Mouse (Mus musculus) neural tube, embryonic 11.5 days (tissue): ENCODE results near the gene Nfia. TPM values are rescaled to one million over a fixed set of nuclear protein-coding genes. Genes with fewer than 3 reads are reported as not detected.

Source experiments
- ATAC-seq: fragments of 200-750 bp; cut with Nextera tagmentation; 2 replicates; pipeline ENCODE4 v1.8.0; 2017; ENCODE audit warnings: moderate number of reproducible peaks, mild to moderate bottlenecking, moderate TSS enrichment, moderate library complexity; ENCODE audit not compliant: insufficient read depth, low FRiP score, low TSS enrichment
- DNase-seq: peaks from one replicate; pipeline ENCODE4 v3.0.0-alpha.2; 2015; ENCODE audit warnings: low spot score
- H3K27ac ChIP-seq: fragments of 300-500 bp; sonication (generic); 2 replicates; pipeline ENCODE4 v1.5.1; 2014; ENCODE audit warnings: low read depth, mild to moderate bottlenecking, low read length
- H3K27me3 ChIP-seq: fragments of 300-500 bp; sonication (generic); 2 replicates; pipeline ENCODE4 v1.6.1; 2014; ENCODE audit warnings: mild to moderate bottlenecking, low read length, mixed read lengths; ENCODE audit not compliant: control insufficient read depth, insufficient read depth
- H3K36me3 ChIP-seq: fragments of 300-500 bp; sonication (generic); 2 replicates; pipeline ENCODE4 v1.6.1; 2014; ENCODE audit warnings: mild to moderate bottlenecking, low read length, moderate library complexity, mixed read lengths; ENCODE audit not compliant: control insufficient read depth, insufficient read depth
- H3K4me1 ChIP-seq: fragments of 300-500 bp; sonication (generic); 2 replicates; pipeline ENCODE4 v1.6.1; 2014; ENCODE audit warnings: low read length, mixed read lengths; ENCODE audit not compliant: control insufficient read depth, insufficient read depth
- H3K4me2 ChIP-seq: fragments of 300-500 bp; sonication (generic); 2 replicates; pipeline ENCODE4 v1.6.1; 2014; ENCODE audit warnings: low read depth, mild to moderate bottlenecking, moderate library complexity
- H3K4me3 ChIP-seq: fragments of 300-500 bp; sonication (generic); 2 replicates; pipeline ENCODE4 v1.5.1; 2014; ENCODE audit warnings: low read depth, low read length
- H3K9ac ChIP-seq: fragments of 300-500 bp; sonication (generic); 2 replicates; pipeline ENCODE4 v1.6.1; 2014; ENCODE audit warnings: mild to moderate bottlenecking, low read length
- H3K9me3 ChIP-seq: fragments of 300-500 bp; sonication (generic); 2 replicates; pipeline ENCODE4 v1.6.1; 2016; ENCODE audit warnings: low read length; ENCODE audit not compliant: control insufficient read depth
- WGBS: fragments of 180-500 bp; shearing (Covaris S2); extraction: QIAGEN DNeasy Blood & Tissue Kit; methylation state at CpG from one replicate; pipeline ENCODE4 v1.1.7; 2014; 5-methylcytosine and 5-hydroxymethylcytosine counted together
- polyA plus RNA-seq: library from polyadenylated mRNA; unstranded; fragments of >200 nt; fragmentation: Nextera tagmentation; extraction: Ambion mirVana; gene quantifications from 2 replicates; pipeline ENCODE4 v1.2.1, GENCODE M21; 2014

Gene Nfia
- polyA plus RNA-seq, 1 experiment from 2014 or later = 29.0 TPM

GRCm38 (mm10) chr4:97776388-97777080 lies 4.0 kb downstream of the Nfia start:
- Histone ChIP-seq H3K27me3 (peaks cover 9% of the 10 kb centered on the region; the same call in 1 of the 2 replicates), H3K9ac (peak overlapping the region; percentile 98), H3K4me1 (peaks cover 27% of the 10 kb centered on the region; the same call in 1 of the 2 replicates), H3K4me2 (peak overlapping the region; percentile 83), H3K9me3 (no peaks in the 10 kb centered on the region), H3K27ac (peak overlapping the region; percentile 87), H3K4me3 (peak overlapping the region; percentile 97), H3K36me3 (no peaks in the 10 kb centered on the region)
- no peak for ATAC-seq
- 1% methylated on average over 10 of the region's 10 CpGs for WGBS
- DNase-seq = peak; percentile 37

DNA sequence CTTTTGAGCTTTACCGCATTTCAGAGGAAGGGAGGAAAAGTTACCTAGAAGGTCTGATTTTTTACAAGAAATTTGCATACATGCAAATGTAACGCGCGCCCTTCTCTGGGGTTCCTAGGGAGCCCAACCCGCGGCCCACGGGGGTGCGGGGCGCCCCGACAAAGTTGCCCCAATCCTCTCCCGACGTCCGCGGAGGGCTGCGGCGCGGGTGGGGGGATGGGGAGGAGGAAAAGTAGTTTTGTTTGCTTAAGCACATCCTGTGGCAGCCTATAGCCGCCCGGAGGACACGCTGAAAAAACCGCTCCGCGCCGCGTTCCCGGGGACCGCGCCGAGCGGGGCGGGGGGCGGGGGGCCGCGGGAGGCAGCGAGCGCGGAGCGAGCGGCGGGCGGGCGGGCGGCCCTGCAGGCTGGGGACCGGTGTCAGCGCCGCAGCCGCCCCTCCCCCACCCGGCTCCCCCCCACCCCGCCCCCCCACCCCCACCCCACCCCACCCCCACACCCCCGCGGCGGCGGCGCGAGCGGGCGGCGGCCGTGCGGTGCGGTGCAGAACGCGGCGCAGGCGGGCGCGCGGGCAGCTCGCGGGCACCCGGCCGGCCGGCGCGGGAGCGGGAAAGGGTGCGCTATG lies 4.7 kb downstream of the Nfia start:
- Histone ChIP-seq H3K9ac (peak overlapping the region; percentile 98), H3K9me3 (no peaks in the 10 kb centered on the region), H3K27me3 (peaks cover 9% of the 10 kb centered on the region; the same call in 1 of the 2 replicates), H3K27ac (peak overlapping the region; percentile 87), H3K4me2 (peak overlapping the region; percentile 83), H3K36me3 (no peaks in the 10 kb centered on the region), H3K4me3 (peak overlapping the region; percentile 97), H3K4me1 (peaks cover 24% of the 10 kb centered on the region; the same call in 1 of the 2 replicates)
- peak; percentile 80 for DNase-seq
- WGBS = under 1% methylated on average over 32 of the region's 77 CpGs
- peak; percentile 32 for ATAC-seq

- Histone ChIP-seq H3K9ac (peak within 1 kb of the TSS; percentile 98), H3K9me3 (no peaks in the 10 kb centered on the region), H3K36me3 (no peaks in the 10 kb centered on the region), H3K4me2 (peak within 1 kb of the TSS; percentile 83), H3K27me3 (peaks cover 9% of the 10 kb centered on the region; the same call in 1 of the 2 replicates), H3K4me1 (peaks cover 24% of the 10 kb centered on the region; the same call in 1 of the 2 replicates), H3K4me3 (peak within 1 kb of the TSS; percentile 97), H3K27ac (peak within 1 kb of the TSS; percentile 87)
- peak; percentile 76 for DNase-seq
- under 1% methylated on average over 35 of the region's 37 CpGs for WGBS
- peak; percentile 62 for ATAC-seq
These were observed 5.2 kb downstream of the Nfia start, which contains the start of gene E130114P18Rik for GRCm38 (mm10) chr4:97777706-97778176. E130114P18Rik (minus strand) TSS chr4:97778078.

GRCm38 (mm10) chr4:97778211-97779002 lies 5.9 kb downstream of the Nfia start:
- peak overlapping the region; percentile 97 for H3K4me3 ChIP-seq
- WGBS = under 1% methylated on average over 80 of the region's 94 CpGs
- H3K4me2 ChIP-seq = peak overlapping the region; percentile 83
- peaks cover 24% of the 10 kb centered on the region; the same call in 1 of the 2 replicates for H3K4me1 ChIP-seq
- peak; percentile 31; the same call in 1 of the 2 replicates for ATAC-seq
- peak overlapping the region; percentile 87 for H3K27ac ChIP-seq
- H3K36me3 ChIP-seq = peaks cover 2% of the 10 kb centered on the region; the same call in 1 of the 2 replicates
- peak overlapping the region; percentile 98 for H3K9ac ChIP-seq
- no peaks in the 10 kb centered on the region for H3K9me3 ChIP-seq
- DNase-seq = peak; percentile 54
- peaks cover 9% of the 10 kb centered on the region; the same call in 1 of the 2 replicates for H3K27me3 ChIP-seq

DNA sequence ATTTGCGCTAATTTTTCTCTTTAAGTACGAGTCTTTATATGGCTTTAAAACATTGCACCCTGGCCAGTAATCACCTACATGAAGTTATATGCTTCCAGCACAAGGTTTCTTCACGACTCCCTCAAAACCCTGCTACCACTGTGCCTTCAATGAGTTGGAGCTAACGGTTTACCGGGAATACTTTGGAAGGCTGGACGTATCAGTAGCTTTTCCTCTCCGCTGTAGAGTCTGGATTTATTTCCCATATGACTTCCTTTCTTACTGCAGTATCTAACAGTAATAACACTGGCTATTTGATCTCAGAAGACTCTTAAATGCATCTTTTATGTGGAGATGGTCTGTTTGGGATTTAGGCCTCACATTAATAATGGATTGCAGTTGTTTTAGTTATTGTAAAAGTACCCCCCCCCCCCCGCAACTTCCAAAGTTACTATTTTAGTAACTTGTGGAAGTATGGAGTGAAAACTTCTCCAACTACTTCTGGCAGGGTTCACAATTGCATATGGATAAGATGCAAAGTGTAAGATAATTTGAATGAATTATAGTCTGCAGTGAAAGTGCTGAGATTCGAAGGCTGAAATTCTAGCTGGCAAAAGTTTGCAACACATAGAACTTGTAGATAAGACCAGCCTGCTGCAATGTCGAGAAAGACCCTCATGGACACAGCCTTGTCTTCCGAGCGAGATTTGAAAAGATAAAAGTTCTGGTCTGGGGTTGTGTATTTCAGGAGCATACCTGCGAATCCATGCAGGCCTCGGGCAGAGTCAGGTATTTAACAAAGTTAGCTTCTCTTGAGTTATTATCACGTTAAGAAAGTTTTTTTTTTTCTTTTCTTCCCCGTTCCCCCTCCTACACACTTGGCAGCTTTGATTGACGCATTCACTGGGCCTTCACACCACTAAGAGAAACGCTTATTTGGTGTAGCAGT lies 6.7 kb downstream of the Nfia start:
- DNase-seq = no peak

GRCm38 (mm10) chr4:97780024-97780423 lies 7.5 kb downstream of the Nfia start:
- peaks cover 7% of the 10 kb centered on the region; the same call in 1 of the 2 replicates for H3K27me3 ChIP-seq
- H3K4me2 ChIP-seq = peak overlapping the region; percentile 83
- ATAC-seq (no peak), DNase-seq (no peak)
- H3K9me3 ChIP-seq = no peaks in the 10 kb centered on the region
- H3K9ac ChIP-seq = peak overlapping the region; percentile 98
- peak overlapping the region; percentile 97 for H3K4me3 ChIP-seq
- peaks cover 7% of the 10 kb centered on the region for H3K36me3 ChIP-seq
- no peak overlapping the region for H3K27ac ChIP-seq
- peaks cover 19% of the 10 kb centered on the region; the same call in 1 of the 2 replicates for H3K4me1 ChIP-seq
- 31% methylated on average over 7 of the region's 7 CpGs for WGBS

More for the DNA sequence above, 6.7 kb downstream of the Nfia start:
- Histone ChIP-seq H3K36me3 (peaks cover 7% of the 10 kb centered on the region), H3K27ac (peak overlapping the region; percentile 87; the same call in 1 of the 2 replicates), H3K27me3 (peaks cover 9% of the 10 kb centered on the region; the same call in 1 of the 2 replicates), H3K4me2 (peak overlapping the region; percentile 83), H3K4me1 (peaks cover 17% of the 10 kb centered on the region; the same call in 1 of the 2 replicates), H3K9ac (peak overlapping the region; percentile 98), H3K9me3 (no peaks in the 10 kb centered on the region), H3K4me3 (peak overlapping the region; percentile 97)
- ATAC-seq = no peak
- 7% methylated on average over 18 of the region's 18 CpGs for WGBS

GRCm38 (mm10) chr4:97780666-97781435 lies 8.3 kb downstream of the Nfia start:
- no peak for DNase-seq
- Histone ChIP-seq H3K9me3 (no peaks in the 10 kb centered on the region), H3K4me1 (peaks cover 17% of the 10 kb centered on the region; the same call in 1 of the 2 replicates), H3K27me3 (peaks cover 2% of the 10 kb centered on the region; the same call in 1 of the 2 replicates), H3K4me3 (no peak overlapping the region), H3K36me3 (peaks cover 7% of the 10 kb centered on the region), H3K9ac (no peak overlapping the region), H3K27ac (no peak overlapping the region), H3K4me2 (no peak overlapping the region)
- 82% methylated on average over 7 of the region's 7 CpGs for WGBS
- ATAC-seq = no peak
